Mouse (Mus musculus): ENCODE results near the gene Lrba. TPM values are rescaled to one million over a fixed set of nuclear protein-coding genes. Genes with fewer than 3 reads are reported as not detected.

Gene Lrba
- polyA plus RNA-seq (2017; shearing (Covaris generic)) = 14.8 TPM

GRCm38 (mm10) chr3:86224564-86225421 lies at the start of gene Lrba:
TSS of gene Lrba (plus strand) at chr3:86224680.

GRCm38 (mm10) chr3:86548091-86549015 lies 323.9 kb downstream of the Lrba start, which contains the start of gene Mab21l2:
TSS of gene Mab21l2 (minus strand) at chr3:86548629.

Other genes with a start within 250 kb of the Lrba start
- not detected for gene Prss48, start 222.2 kb upstream of the Lrba start, polyA plus RNA-seq (2017; shearing (Covaris generic))
- 1,013 TPM for gene Rps3a1, start 82.0 kb upstream of the Lrba start, polyA plus RNA-seq (2017; shearing (Covaris generic))